Mouse (Mus musculus) neural tube, embryonic 10.5 days (tissue): Measurements from ENCODE around the gene AW209491.
A peak's percentile ranks its signal among the peaks of the same experiment; 100 is the strongest.

Source experiments
- DNase-seq: peaks from one replicate; pipeline ENCODE4 v3.0.0-alpha.2; 2017; ENCODE audit warnings: low spot score; ENCODE audit errors: extremely low spot score

The AW209491 gene

DNA sequence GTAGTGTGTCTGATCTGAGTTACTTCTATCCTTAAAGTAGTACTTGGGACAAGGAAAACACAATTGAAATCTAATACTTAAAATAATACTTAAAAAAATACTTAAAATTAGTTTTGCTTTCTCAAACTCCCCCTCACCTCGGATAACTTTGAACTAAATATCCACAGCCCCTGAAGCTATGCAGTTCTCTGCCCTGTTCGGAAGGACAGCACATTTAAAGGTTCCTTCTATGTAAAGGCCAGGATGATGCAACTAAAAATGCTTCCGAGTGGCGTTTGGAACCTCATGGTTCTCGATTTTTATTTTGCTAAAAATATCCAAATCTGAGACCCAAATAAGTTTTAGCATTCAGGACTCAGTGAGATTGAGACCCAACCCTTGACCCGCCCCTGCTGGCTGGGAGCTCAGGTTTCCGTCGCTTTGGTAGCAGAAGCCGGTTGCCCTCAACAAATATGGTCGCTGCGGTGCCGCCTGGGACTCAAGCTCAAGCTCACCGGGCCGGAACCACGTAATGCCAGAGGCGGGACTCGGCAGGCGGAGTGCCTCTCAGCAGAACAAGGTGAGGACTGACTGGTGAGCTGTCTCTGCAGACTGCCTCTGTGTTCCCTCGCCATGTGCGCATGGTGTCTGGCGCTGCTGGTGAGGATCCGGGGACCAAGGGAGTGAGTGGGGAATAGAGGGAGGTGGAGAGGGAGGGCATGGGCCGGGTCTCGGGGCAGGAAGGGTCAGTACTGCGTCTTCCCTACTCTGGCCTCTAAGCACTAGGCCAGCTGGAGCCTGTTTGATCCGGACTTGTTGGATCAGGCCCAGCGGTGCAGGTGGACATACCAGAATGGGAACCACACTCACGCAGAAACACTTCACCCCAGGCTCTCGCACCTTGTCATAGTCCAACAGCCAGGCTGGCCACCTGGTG, at the start of gene AW209491:
TSS of gene AW209491 (plus strand) at position 429 of the 916 bp plus-strand sequence.
- peak; percentile 93 for DNase-seq

DNA sequence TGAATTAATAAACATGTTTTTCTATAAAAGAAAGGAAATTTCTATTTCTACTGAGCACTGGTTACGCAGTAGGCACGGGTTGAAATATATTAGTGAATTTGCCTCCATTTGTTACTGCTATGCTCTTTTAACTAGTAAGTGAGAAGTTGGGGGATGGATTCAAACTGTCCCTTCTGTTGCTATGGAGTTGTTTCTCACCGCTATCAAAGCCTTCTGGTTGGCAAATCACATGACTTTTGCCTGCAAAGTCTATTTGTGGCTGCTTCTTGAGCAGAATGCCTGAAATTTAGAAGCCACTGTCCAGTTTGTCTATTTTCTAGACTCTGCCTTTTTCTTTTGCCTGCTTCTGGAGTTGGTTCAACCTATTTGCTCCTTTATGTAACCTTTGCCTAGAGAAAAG, 49.6 kb upstream of the AW209491 start:
- no peak for DNase-seq

GRCm38 (mm10) chr13:14602744-14603143, 27.2 kb upstream of the AW209491 start:
- no peak for DNase-seq

DNA sequence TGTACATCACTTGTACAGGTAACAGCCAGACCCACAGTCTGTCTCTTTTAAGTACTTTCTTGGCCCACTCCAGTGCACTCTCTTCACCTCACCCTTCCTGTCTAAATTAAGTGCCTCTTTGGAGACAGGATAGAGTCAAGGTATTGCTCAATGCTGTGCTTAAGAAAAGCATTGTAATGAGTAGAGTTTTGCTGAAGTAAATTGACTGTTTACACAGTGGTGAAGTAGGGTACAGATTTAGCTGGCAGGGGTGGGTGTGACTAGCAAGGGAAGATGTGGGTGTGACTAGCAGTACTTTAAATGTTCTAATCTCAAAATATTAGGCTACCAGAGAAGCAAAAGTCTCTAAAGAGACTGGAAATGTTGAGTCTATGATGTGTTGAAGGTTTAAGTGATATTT, 22.3 kb upstream of the AW209491 start:
- DNase-seq = no peak

DNA sequence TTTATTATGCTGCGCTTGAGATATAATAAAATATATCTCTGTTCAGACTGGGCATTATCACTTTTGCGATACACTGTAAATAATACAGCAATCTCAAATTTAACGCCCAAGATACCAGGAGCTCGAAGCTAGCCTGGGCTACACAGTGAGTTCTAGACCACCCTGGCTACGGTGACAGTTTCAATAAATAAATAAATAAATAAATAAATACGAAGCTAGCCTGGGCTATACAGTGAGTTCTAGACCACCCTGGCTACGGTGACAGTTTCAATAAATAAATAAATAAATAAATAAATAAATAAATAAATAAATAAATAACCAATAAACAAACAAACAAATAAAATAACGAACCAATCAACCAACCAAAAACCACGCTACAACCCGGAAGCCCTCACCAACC, 17.5 kb upstream of the AW209491 start:
- no peak for DNase-seq

- DNase-seq = peak; percentile 95
Measured at GRCm38 (mm10) chr13:14612926-14613529, 16.9 kb upstream of the AW209491 start, which contains the start of the genes Mrpl32 and Psma2. Gene Mrpl32, minus strand, starts transcription at chr13:14613165. Gene Psma2, plus strand, starts transcription at chr13:14613240.

DNA sequence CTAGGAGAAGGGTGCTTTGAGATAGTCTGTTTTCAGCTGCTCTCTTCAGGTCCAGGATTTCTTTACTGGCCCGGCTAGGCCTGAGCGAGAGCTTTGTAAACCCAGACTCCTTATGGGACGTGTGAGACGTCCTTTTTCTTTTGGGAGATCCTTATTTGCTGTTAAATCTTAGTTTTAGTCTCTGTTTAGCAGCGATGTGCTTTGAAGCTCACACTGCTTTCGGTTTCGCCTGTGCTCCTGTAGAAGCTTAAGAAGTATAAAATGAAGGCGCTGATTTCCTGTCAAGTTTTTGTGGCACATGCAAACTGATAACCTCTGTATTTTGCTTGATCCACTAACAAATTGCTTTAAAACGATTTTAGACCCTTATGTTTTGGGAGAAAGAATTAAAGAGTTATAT, 16.4 kb upstream of the AW209491 start:
- no peak for DNase-seq

DNA sequence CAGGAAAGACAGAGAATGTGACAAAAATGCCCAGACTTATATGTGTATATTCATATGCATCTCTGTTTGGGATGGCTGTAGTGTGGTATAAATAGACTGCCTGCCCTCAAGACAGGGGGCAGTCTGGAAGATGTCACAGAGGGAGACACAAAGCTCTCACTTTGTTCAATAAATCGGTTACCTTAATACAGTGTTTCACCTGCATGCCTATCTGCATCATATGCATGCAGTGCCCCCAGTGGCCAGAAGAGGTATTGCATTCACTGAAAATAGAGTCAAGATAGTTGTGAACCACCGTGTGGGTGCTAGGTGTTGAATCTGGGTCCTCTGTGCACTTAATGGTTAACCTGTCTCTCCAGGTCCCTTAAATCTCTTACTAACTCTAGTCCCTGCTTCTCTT, 11.2 kb upstream of the AW209491 start:
- peak; percentile 56 for DNase-seq

DNA sequence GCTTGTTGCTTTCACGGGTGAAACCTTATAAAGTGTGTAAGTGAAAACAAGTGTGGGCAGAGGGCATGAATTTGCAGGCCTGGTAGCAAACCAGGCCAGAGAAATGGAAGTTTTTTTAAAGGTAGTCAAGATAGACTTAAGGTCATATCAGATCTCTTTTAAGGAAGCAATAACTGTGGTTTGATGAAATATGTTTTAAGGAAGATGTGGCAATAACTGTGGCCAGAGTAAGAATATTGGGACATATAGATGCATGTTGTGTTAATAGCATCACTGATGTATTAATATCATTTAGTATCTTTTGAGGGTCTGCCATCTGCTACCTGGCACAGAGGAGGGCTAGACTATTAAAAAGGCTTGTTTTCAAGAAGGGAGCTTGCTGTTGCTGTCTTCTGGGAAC, 10.0 kb downstream of the AW209491 start:
- no peak for DNase-seq

DNA sequence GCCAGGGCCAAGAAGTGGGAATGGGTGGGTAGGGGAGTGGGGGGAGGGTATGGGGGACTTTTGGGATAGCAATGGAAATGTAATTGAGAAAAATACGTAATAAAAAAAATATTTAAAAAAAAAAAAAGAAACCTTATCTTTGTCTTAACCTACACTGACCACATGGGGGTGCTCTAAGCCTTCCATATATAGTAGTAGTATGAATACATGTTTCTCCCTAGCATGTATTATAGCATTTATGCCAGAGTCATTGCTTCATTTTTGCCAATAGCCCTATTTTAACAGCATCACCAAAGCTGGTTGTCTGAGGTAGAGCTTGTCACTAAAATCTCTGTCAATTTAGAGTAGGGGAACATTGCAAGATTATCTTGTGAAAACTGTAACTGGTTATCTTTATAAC, 19.3 kb downstream of the AW209491 start:
- no peak for DNase-seq

GRCm38 (mm10) chr13:14667107-14667506, 37.2 kb downstream of the AW209491 start:
- DNase-seq = no peak

DNA sequence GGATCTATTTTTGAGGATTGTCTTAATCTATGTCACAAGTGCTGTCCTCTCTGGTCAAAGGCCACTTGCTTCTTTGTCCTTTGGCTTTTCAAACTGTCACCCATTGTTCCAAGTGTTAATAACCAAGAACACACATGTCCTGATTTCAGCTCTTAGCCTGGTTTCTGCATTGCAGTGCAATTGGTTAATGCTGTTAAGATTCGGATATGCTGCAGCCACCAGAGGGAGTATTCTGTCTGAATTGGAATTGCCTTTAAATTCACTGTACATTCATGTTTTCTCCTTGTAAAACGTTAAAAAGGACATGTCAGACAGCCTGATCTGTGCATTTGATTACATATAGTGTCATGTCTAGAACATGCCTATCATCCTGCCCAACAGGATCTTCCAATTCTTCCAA, 40.4 kb downstream of the AW209491 start:
- DNase-seq = no peak
